Mouse (Mus musculus): ENCODE data around the gene Ubxn6. TPM values are rescaled to one million over a fixed set of nuclear protein-coding genes. Genes with fewer than 3 reads are reported as not detected.

Ubxn6 gene
- polyA plus RNA-seq, 1 experiment from 2014 or later, result 42.0 TPM

DNA sequence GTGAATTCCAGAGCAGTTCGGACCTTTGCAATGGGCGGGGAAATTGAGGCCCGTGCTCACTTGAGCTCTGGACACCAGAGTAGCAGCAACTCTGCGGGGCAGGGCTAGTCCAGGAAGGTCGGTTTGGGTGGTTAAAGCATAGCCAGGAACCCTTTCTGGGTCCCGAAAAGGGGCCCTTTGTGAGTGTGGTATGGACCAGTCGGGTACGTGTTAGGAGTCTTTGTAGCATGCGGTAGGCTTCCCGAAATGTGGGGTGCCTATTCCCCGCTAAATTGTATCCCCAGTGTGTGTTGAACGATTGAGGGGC is 34.0 kb downstream of the Ubxn6 start:
- peaks cover 26% of the 10 kb centered on the region for H3K36me3 ChIP-seq
- peak overlapping the region; percentile 84 for H3K4me2 ChIP-seq
- H3K4me1 ChIP-seq (replicated peaks), result peaks cover 18% of the 10 kb centered on the region
- H3K9ac ChIP-seq (replicated peaks), result peak overlapping the region; percentile 92
- peak overlapping the region; percentile 84 for H3K27ac ChIP-seq
- ATAC-seq (ENCODE audit: insufficient number of reproducible peaks, insufficient read depth, low FRiP score, low TSS enrichment, low read depth), result no peak
- 2% methylated on average over 12 of the region's 12 CpGs for WGBS
- no peaks in the 10 kb centered on the region for H3K9me3 ChIP-seq
- no peaks in the 10 kb centered on the region for H3K27me3 ChIP-seq
- peak overlapping the region; percentile 84 for H3K4me3 ChIP-seq (replicated peaks)

- H3K9me3 ChIP-seq, result no peaks in the 10 kb centered on the region
- H3K4me3 ChIP-seq (replicated peaks), result peak within 1 kb of the TSS; percentile 84
- peak within 1 kb of the TSS; percentile 92 for H3K9ac ChIP-seq (replicated peaks)
- no peaks in the 10 kb centered on the region for H3K27me3 ChIP-seq
- ATAC-seq (ENCODE audit: insufficient number of reproducible peaks, insufficient read depth, low FRiP score, low TSS enrichment, low read depth), result peak; percentile 84
- H3K27ac ChIP-seq, result peak within 1 kb of the TSS; percentile 84
- peaks cover 20% of the 10 kb centered on the region for H3K36me3 ChIP-seq
- peaks cover 21% of the 10 kb centered on the region for H3K4me1 ChIP-seq (replicated peaks)
- peak within 1 kb of the TSS; percentile 84 for H3K4me2 ChIP-seq
- WGBS, result under 1% methylated on average over 63 of the region's 68 CpGs
Observed at GRCm38 (mm10) chr17:56040030-56040856, 34.6 kb downstream of the Ubxn6 start, which contains the start of gene Chaf1a. Chaf1a (plus strand) TSS chr17:56040439.

- H3K27ac ChIP-seq, result no peak overlapping the region
- peaks cover 29% of the 10 kb centered on the region for H3K4me1 ChIP-seq (replicated peaks)
- H3K9ac ChIP-seq (replicated peaks), result no peak overlapping the region
- H3K4me3 ChIP-seq (replicated peaks), result no peak overlapping the region
- 77% methylated on average over 4 of the region's 4 CpGs for WGBS
- H3K36me3 ChIP-seq, result peaks cover 16% of the 10 kb centered on the region
- no peaks in the 10 kb centered on the region for H3K27me3 ChIP-seq
- peak overlapping the region; percentile 84; the same call in 1 of the 2 replicates for H3K4me2 ChIP-seq
- no peak for ATAC-seq (ENCODE audit: insufficient number of reproducible peaks, insufficient read depth, low FRiP score, low TSS enrichment, low read depth)
- no peaks in the 10 kb centered on the region for H3K9me3 ChIP-seq
Observed at GRCm38 (mm10) chr17:56039345-56039744, 35.5 kb downstream of the Ubxn6 start.

GRCm38 (mm10) chr17:56038583-56039261 is 36.1 kb downstream of the Ubxn6 start:
- Histone ChIP-seq H3K27me3 (no peaks in the 10 kb centered on the region), H3K4me2 (no peak overlapping the region)
- WGBS, result 88% methylated on average over 8 of the region's 8 CpGs

DNA sequence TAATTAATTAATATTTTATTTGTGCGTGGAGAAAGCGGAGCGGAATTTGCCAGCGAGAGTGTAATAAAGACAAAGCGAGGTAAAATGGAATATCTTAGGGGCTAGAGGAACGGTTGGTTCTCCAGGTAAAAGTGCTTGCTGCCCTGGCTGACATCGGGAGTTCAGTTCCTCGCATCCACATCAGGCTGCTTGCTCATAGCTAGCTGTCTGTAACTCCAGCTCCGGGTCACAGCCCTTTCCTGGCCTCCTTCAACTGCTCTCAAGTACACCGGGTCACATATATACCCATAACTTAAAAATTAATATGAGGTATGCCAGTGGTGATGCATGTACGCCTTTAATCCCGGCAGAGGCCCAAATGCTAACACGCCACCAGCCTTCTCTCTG is 37.9 kb downstream of the Ubxn6 start:
- H3K27ac ChIP-seq, result 0 out of 2 replicates have a peak overlapping the region, but pooled peaks have one; percentile 30
- H3K36me3 ChIP-seq, result peaks cover 29% of the 10 kb centered on the region
- peak overlapping the region; percentile 84 for H3K4me3 ChIP-seq (replicated peaks)
- WGBS, result 39% methylated on average over 13 of the region's 13 CpGs
- ATAC-seq (ENCODE audit: insufficient number of reproducible peaks, insufficient read depth, low FRiP score, low TSS enrichment, low read depth), result peak; percentile 6; the same call in 1 of the 2 replicates
- H3K4me2 ChIP-seq, result peak overlapping the region; percentile 48
- H3K9ac ChIP-seq (replicated peaks), result no peak overlapping the region
- peaks cover 35% of the 10 kb centered on the region for H3K4me1 ChIP-seq (replicated peaks)
- no peaks in the 10 kb centered on the region for H3K9me3 ChIP-seq
- no peaks in the 10 kb centered on the region for H3K27me3 ChIP-seq

More at GRCm38 (mm10) chr17:56038583-56039261, 36.1 kb downstream of the Ubxn6 start:
- H3K9me3 ChIP-seq, result no peaks in the 10 kb centered on the region
- H3K4me1 ChIP-seq (replicated peaks), result peaks cover 29% of the 10 kb centered on the region
- peaks cover 16% of the 10 kb centered on the region for H3K36me3 ChIP-seq
- H3K4me3 ChIP-seq (replicated peaks), result no peak overlapping the region
- no peak for ATAC-seq (ENCODE audit: insufficient number of reproducible peaks, insufficient read depth, low FRiP score, low TSS enrichment, low read depth)
- no peak overlapping the region for H3K9ac ChIP-seq (replicated peaks)
- no peak overlapping the region for H3K27ac ChIP-seq

DNA sequence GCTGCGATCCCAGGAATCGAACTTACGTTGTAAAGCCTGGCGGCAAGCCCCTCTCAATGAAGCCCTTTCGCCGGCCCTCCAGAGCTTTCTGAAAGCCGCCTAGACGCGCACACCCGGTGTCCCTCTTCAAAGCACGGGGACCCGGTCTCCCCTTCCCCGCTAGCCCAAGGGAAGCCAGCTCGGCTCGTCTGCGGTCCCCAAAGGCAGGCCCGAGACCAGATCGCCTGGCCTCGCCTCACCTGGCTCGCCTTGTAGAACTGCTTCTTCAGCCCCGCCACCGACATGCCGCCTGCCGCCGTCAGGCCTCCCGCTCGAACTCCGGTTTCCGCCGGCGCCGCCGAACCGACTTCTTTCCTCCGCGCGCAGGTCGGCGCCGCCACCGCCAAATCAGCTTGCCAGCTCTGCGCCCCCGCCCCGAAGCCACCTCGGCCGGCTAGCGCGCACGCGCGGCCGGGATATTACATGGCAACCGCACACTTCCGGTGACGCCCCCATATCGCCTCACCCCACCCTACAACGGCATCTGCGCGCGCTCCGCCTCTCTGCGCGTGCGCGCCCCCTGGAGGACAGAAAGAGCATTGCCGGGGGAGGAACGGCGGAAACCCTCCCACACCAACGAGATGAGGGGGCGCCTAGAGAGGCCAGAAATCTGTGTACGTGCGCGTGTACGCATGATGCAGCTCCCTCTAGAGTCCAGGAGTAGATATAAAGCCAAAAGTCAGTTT is 38.5 kb downstream of the Ubxn6 start, which contains the start of gene Sh3gl1:
TSS of gene Sh3gl1 (minus strand) at position 460 of the 725 bp plus-strand sequence.
- no peaks in the 10 kb centered on the region for H3K27me3 ChIP-seq
- no peaks in the 10 kb centered on the region for H3K9me3 ChIP-seq
- H3K27ac ChIP-seq, result peak within 1 kb of the TSS; percentile 93
- H3K36me3 ChIP-seq, result peaks cover 31% of the 10 kb centered on the region
- H3K4me1 ChIP-seq (replicated peaks), result peaks cover 30% of the 10 kb centered on the region
- H3K9ac ChIP-seq (replicated peaks), result peak within 1 kb of the TSS; percentile 84
- H3K4me2 ChIP-seq, result peak within 1 kb of the TSS; percentile 51
- under 1% methylated on average over 74 of the region's 74 CpGs for WGBS
- peak within 1 kb of the TSS; percentile 84 for H3K4me3 ChIP-seq (replicated peaks)
- peak; percentile 86 for ATAC-seq (ENCODE audit: insufficient number of reproducible peaks, insufficient read depth, low FRiP score, low TSS enrichment, low read depth)

DNA sequence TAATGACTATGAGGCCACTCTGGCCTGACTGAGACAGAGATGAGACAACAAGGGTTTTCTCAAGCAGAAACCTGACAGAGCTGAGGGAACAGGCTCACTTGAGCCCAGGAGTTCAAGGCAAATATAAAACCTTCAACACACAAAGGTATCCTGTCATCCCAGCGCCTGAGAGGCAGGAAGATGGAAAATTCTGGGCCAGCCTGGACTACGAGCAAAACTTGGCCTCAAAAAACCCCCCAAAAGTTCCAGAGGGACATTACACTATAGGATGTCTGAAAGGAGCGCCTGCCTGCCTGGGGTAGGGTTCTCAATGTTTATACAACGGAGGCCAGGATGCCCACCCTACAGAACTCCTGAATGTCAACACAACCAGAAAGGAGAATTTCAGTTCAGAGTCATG is 39.6 kb downstream of the Ubxn6 start:
- Histone ChIP-seq H3K27ac (no peak overlapping the region), H3K4me2 (peak overlapping the region; percentile 51), H3K9me3 (no peaks in the 10 kb centered on the region), H3K4me1 (replicated peaks) (peaks cover 23% of the 10 kb centered on the region), H3K4me3 (replicated peaks) (peak overlapping the region; percentile 84), H3K27me3 (no peaks in the 10 kb centered on the region), H3K9ac (replicated peaks) (peak overlapping the region; percentile 84), H3K36me3 (peaks cover 39% of the 10 kb centered on the region)
- WGBS, result 72% methylated on average over 4 of the region's 4 CpGs
- no peak for ATAC-seq (ENCODE audit: insufficient number of reproducible peaks, insufficient read depth, low FRiP score, low TSS enrichment, low read depth)

- no peaks in the 10 kb centered on the region for H3K27me3 ChIP-seq
- no peak overlapping the region for H3K27ac ChIP-seq
- H3K4me3 ChIP-seq (replicated peaks), result peak overlapping the region; percentile 84
- peak overlapping the region; percentile 51 for H3K4me2 ChIP-seq
- H3K4me1 ChIP-seq (replicated peaks), result peaks cover 23% of the 10 kb centered on the region
- H3K9ac ChIP-seq (replicated peaks), result peak overlapping the region; percentile 84
- ATAC-seq (ENCODE audit: insufficient number of reproducible peaks, insufficient read depth, low FRiP score, low TSS enrichment, low read depth), result no peak
- no peaks in the 10 kb centered on the region for H3K9me3 ChIP-seq
- H3K36me3 ChIP-seq, result peaks cover 43% of the 10 kb centered on the region
- 84% methylated on average over 6 of the region's 6 CpGs for WGBS
Observed at GRCm38 (mm10) chr17:56034726-56035100, 40.1 kb downstream of the Ubxn6 start.

GRCm38 (mm10) chr17:56034040-56034725 is 40.6 kb downstream of the Ubxn6 start:
- Histone ChIP-seq H3K36me3 (peaks cover 48% of the 10 kb centered on the region), H3K4me2 (peak overlapping the region; percentile 51; the same call in 1 of the 2 replicates), H3K27ac (no peak overlapping the region), H3K27me3 (no peaks in the 10 kb centered on the region), H3K4me1 (replicated peaks) (peaks cover 23% of the 10 kb centered on the region), H3K9me3 (no peaks in the 10 kb centered on the region), H3K9ac (replicated peaks) (peak overlapping the region; percentile 84; the same call in 1 of the 2 replicates), H3K4me3 (replicated peaks) (peak overlapping the region; percentile 84; the same call in 1 of the 2 replicates)
- no peak for ATAC-seq (ENCODE audit: insufficient number of reproducible peaks, insufficient read depth, low FRiP score, low TSS enrichment, low read depth)
- WGBS, result 89% methylated on average over 7 of the region's 7 CpGs

DNA sequence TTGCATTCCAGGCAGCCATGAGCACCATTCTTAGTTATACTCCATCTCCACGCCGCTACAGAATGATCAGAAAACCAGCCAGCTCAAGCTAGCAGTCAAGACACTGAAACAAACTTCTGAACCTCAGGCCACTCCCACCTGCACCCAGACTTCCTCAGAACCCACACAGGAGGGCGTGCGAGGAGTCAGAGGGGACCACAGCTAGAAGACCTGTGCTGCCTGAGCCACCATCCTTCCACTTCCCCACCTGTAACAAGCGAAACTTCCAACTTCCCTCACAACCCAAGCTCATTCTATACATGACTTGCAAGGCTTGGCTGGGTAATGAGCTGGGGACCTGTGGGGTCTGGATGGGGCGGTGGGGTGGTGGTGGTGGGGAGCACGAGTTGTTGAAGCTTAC is 42.0 kb downstream of the Ubxn6 start:
- 85% methylated on average over 7 of the region's 7 CpGs for WGBS
- ATAC-seq (ENCODE audit: insufficient number of reproducible peaks, insufficient read depth, low FRiP score, low TSS enrichment, low read depth), result no peak
- peak overlapping the region; percentile 28; the same call in 1 of the 2 replicates for H3K9ac ChIP-seq (replicated peaks)
- H3K36me3 ChIP-seq, result peaks cover 61% of the 10 kb centered on the region
- no peak overlapping the region for H3K4me2 ChIP-seq
- H3K4me3 ChIP-seq (replicated peaks), result no peak overlapping the region
- no peaks in the 10 kb centered on the region for H3K9me3 ChIP-seq
- no peaks in the 10 kb centered on the region for H3K27me3 ChIP-seq
- 0 out of 2 replicates have a peak overlapping the region, but pooled peaks have one; percentile 12 for H3K27ac ChIP-seq
- peaks cover 23% of the 10 kb centered on the region for H3K4me1 ChIP-seq (replicated peaks)
